Mouse (Mus musculus): ENCODE measurements at regions not wholly inside any gene's neighbourhood (a gene's known extent, or its start where the extent isn't known, plus 50 kb on each side); places are given as distances from the start of the nearest gene placed in this dataset.

DNA sequence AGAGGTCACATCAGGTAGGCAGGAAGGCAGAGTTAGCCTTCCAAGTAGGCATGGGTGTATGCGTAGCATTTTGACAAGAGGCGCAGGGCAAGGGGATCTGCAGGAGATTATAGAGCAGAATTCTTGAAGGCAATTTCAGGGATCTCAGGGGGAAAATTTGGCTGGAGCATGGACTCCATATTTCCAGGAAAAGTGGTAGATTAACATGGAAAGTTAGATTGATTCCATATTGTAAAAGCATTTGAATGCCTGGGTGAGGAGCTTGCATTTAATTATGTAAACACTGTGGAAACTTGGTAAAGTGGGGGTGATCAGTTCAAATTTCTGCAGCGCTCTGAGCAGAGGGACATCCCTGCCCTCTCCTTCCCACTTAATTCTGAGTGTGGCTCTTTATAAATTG, 146.7 kb downstream of the Pax3 start:
- in situ Hi-C loops (cut with MboI, MseI) = no loop called here

- in situ Hi-C loops (cut with MboI, MseI) = no loop called here
These were observed 164.6 kb downstream of the Pax3 start for GRCm38 (mm10) chr1:78032336-78032735.

GRCm38 (mm10) chr1:78021766-78022165, 175.2 kb downstream of the Pax3 start:
- in situ Hi-C loops (cut with MboI, MseI) = no loop called here

GRCm38 (mm10) chr1:78021014-78021413, 175.9 kb downstream of the Pax3 start:
- in situ Hi-C loops (cut with MboI, MseI) = no loop called here

GRCm38 (mm10) chr1:78017949-78018617, 178.9 kb downstream of the Pax3 start:
- in situ Hi-C loops (cut with MboI, MseI) = no loop called here

GRCm38 (mm10) chr1:78016541-78017267, 180.2 kb downstream of the Pax3 start:
- in situ Hi-C loops (cut with MboI, MseI) = no loop called here

GRCm38 (mm10) chr1:78015999-78016398, 180.9 kb downstream of the Pax3 start:
- in situ Hi-C loops (cut with MboI, MseI) = no loop called here

DNA sequence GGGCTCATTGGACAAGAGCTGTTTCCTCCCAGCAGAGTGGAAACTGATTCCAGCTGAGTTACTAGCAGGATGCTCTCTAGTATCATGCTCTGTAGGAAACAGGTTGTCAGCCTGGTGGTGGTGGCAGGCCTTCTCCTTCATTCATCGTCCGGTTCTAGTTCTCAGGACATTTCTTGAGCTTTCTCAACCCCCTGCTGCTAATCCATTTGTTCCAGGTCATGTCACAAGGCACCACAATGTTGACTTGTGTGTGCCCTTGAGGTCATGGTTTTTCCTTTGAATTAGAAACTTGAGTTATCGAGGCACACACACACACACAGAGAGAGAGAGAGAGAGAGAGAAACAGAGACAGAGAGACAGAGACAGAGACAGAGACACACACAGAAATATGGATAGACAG, 183.5 kb downstream of the Pax3 start:
- in situ Hi-C loops (cut with MboI, MseI) = no loop called here

GRCm38 (mm10) chr1:78008811-78009410, 188.0 kb downstream of the Pax3 start:
- in situ Hi-C loops (cut with MboI, MseI) = no loop called here

DNA sequence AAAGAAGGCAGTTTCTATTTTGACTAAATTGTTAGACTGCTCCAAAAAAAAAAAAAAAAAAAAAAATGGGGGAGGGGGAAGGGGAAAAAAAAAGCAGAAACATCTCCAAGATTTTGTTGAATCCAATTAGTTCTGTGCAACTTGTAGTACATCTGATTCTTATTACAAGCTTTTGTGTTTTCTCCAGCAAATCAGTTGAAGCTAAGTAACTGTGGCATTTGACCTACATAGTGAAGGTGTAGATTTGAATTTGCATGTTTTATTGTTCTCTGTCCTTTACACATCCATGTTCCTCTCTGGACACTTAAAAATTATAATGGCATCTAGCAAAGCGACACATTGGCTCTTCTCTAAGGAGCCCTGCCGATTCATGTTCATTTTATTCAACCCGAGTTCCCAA, 192.6 kb downstream of the Pax3 start:
- in situ Hi-C loops (cut with MboI, MseI) = no loop called here

- in situ Hi-C loops (cut with MboI, MseI) = no loop called here
These were observed 198.2 kb downstream of the Pax3 start for GRCm38 (mm10) chr1:77998727-77999126.

DNA sequence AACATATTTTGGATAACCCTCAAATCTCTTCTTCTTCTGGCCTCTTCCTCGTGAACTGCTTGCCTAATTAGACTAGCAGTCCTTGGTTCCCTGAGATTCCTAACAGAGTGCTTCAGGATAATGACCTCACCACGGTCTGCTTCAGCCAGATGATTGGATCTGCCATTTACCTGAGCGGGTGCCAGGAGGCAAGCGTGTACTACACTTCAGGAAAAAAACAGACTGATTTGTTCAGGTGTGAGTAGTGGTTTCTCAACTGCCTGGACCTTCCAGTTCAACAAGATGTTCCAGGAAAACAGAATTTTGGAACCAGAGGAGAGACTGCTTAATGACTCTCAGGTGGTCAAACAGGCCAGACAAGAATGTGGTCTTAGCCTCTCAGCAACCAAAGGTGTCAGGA, 215.4 kb downstream of the Pax3 start:
- in situ Hi-C loops (cut with MboI, MseI) = loop anchor here (10.0 kb wide), 1 partner anchor 433 kb away; no protein-coding TSS in a partner anchor

- in situ Hi-C loops (cut with MboI, MseI) = no loop called here
These were observed 218.2 kb downstream of the Pax3 start for GRCm38 (mm10) chr1:77978696-77979095.

- in situ Hi-C loops (cut with MboI, MseI) = no loop called here
These were observed 221.0 kb downstream of the Pax3 start for GRCm38 (mm10) chr1:77975941-77976340.

DNA sequence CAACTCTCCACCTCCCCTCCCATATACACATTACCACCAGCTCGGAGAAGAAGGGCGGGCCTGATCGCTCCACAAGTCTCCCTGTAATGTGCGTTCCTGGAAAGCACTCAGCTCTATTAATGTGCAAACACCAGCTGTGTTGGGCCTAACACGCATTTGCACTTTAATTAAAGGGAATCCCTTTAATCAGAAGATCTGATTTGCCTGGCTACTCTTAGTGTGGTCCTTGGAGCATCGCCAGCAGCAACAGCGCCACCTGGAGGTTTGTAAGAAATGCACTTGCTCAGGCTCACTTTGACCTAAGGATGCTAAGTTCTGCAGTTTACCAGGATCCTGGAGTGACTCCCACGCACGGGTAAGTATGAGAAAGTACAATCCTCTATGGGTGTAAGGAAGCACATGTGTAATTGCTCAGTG, 224.6 kb downstream of the Pax3 start:
- in situ Hi-C loops (cut with MboI, MseI) = no loop called here

- in situ Hi-C loops (cut with MboI, MseI) = no loop called here
These were observed 232.1 kb downstream of the Pax3 start for GRCm38 (mm10) chr1:77964656-77965335.

DNA sequence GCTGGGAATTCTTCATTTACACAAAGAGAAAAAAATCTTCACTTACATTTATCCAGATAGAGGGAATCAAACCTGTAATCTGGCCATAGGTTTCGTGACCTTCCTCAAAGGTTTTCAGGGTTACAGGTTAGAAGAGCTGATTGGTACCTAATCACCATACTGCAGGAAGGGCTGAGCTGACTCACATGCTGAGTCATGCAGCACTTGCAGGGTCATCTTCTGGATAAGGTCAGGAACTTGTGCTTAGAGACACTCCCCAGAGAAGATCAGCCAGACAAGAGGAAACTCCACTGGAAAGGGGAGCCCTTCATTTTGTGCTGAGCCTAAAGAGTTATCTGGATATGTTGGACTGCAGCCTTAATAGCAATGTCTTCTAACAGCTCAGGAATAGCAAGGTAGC, 237.6 kb downstream of the Pax3 start:
- in situ Hi-C loops (cut with MboI, MseI) = no loop called here

GRCm38 (mm10) chr1:77957156-77957767, 239.7 kb downstream of the Pax3 start:
- in situ Hi-C loops (cut with MboI, MseI) = no loop called here

- in situ Hi-C loops (cut with MboI, MseI) = no loop called here
These were observed 249.0 kb downstream of the Pax3 start for GRCm38 (mm10) chr1:77947894-77948293.

DNA sequence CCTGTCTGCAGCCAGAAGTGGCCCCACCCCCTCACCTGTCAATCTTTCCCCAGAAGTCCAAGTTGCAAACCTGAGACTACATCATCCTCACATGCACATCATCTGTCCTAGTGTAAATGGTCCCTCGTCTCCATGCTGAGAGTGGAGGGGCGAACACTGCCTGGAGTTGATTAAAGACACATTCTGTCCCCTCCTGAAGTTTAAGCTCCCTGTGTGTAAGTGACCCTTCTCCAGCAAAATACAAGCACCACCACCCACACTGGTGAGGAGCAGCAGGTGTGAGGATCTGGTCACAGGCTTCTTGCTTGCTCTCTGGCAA, 252.6 kb downstream of the Pax3 start:
- in situ Hi-C loops (cut with MboI, MseI) = no loop called here

GRCm38 (mm10) chr1:77943633-77944326, 253.2 kb downstream of the Pax3 start:
- in situ Hi-C loops (cut with MboI, MseI) = no loop called here
